Mouse (Mus musculus) intestine, embryonic 14.5 days (tissue): ENCODE results near the gene Krtap19-1. TPM values are rescaled to one million over a fixed set of nuclear protein-coding genes. Genes with fewer than 3 reads are reported as not detected.

ENCODE experiments used
- ATAC-seq: fragments of 200-750 bp; cut with Nextera tagmentation; replicated peaks from 2 replicates; pipeline ENCODE4 v1.8.0; 2017; ENCODE audit warnings: low read depth, moderate number of reproducible peaks, moderate TSS enrichment, moderate library complexity; ENCODE audit not compliant: low FRiP score, low TSS enrichment
- DNase-seq: peaks from one replicate; pipeline ENCODE4 v3.0.0-alpha.2; 2018; ENCODE audit warnings: low spot score
- H3K27ac ChIP-seq: fragments of 300-500 bp; sonication (generic); 2 replicates; pipeline ENCODE4 v1.5.1; 2014; ENCODE audit warnings: low read depth, mild to moderate bottlenecking, control low read depth
- H3K27me3 ChIP-seq: fragments of 300-500 bp; sonication (generic); replicated peaks from 2 replicates; pipeline ENCODE4 v1.6.1; 2014; ENCODE audit warnings: low read length, control low read depth; ENCODE audit not compliant: control insufficient read depth, insufficient read depth
- H3K36me3 ChIP-seq: fragments of 300-500 bp; sonication (generic); 2 replicates; pipeline ENCODE4 v1.6.1; 2014; ENCODE audit warnings: low read length, control low read depth; ENCODE audit not compliant: control insufficient read depth, insufficient read depth
- H3K4me1 ChIP-seq: fragments of 300-500 bp; sonication (generic); replicated peaks from 2 replicates; pipeline ENCODE4 v1.6.1; 2014; ENCODE audit warnings: low read length, control low read depth, mixed read lengths; ENCODE audit not compliant: control insufficient read depth, insufficient read depth
- H3K4me2 ChIP-seq: fragments of 300-500 bp; sonication (generic); 2 replicates; pipeline ENCODE4 v1.6.1; 2014; ENCODE audit warnings: low read length
- H3K4me3 ChIP-seq: fragments of 300-500 bp; sonication (generic); 2 replicates; pipeline ENCODE4 v1.5.1; 2014; ENCODE audit warnings: low read depth, low read length, control low read depth, mixed read lengths
- H3K9ac ChIP-seq: fragments of 300-500 bp; sonication (generic); 2 replicates; pipeline ENCODE4 v1.6.1; 2014; ENCODE audit warnings: mild to moderate bottlenecking, low read length
- H3K9me3 ChIP-seq: fragments of 300-500 bp; sonication (generic); 2 replicates; pipeline ENCODE4 v1.6.1; 2016; ENCODE audit warnings: low read length, control low read depth; ENCODE audit not compliant: control insufficient read depth
- WGBS: fragments of 180-500 bp; shearing (Covaris S2); extraction: QIAGEN DNeasy Blood & Tissue Kit; methylation state at CpG from one replicate; pipeline ENCODE4 v1.1.7; 2014; 5-methylcytosine and 5-hydroxymethylcytosine counted together
- polyA plus RNA-seq: library from polyadenylated mRNA; unstranded; fragments of >200 nt; fragmentation: Nextera tagmentation; extraction: Ambion mirVana; gene quantifications from 2 replicates; pipeline ENCODE4 v1.2.1, GENCODE M21; 2014

Gene Krtap19-1
- not detected in 2 replicates for polyA plus RNA-seq

- WGBS = 82% methylated on average over 6 of the region's 6 CpGs
- H3K9ac ChIP-seq = no peak within 1 kb of the TSS
Measured at GRCm38 (mm10) chr16:88869311-88869710, at the start of gene Krtap19-1. TSS of gene Krtap19-1 (minus strand) at chr16:88869411.

GRCm38 (mm10) chr16:88896357-88896756 lies 27.1 kb upstream of the Krtap19-1 start, which contains the start of gene Krtap19-5:
TSS of gene Krtap19-5 (minus strand) at chr16:88896457.
- Histone ChIP-seq H3K4me1 (no peaks in the 10 kb centered on the region), H3K9me3 (no peaks in the 10 kb centered on the region), H3K4me2 (no peak within 1 kb of the TSS), H3K4me3 (no peak within 1 kb of the TSS), H3K36me3 (no peaks in the 10 kb centered on the region), H3K9ac (no peak within 1 kb of the TSS), H3K27ac (no peak within 1 kb of the TSS), H3K27me3 (no peaks in the 10 kb centered on the region)
- 88% methylated on average over 6 of the region's 6 CpGs for WGBS
- no peak for ATAC-seq
- no peak for DNase-seq

More at GRCm38 (mm10) chr16:88869311-88869710, at the start of gene Krtap19-1:
- Histone ChIP-seq H3K27me3 (no peaks in the 10 kb centered on the region), H3K4me3 (no peak within 1 kb of the TSS), H3K9me3 (no peaks in the 10 kb centered on the region), H3K36me3 (no peaks in the 10 kb centered on the region), H3K4me1 (no peaks in the 10 kb centered on the region), H3K27ac (no peak within 1 kb of the TSS), H3K4me2 (no peak within 1 kb of the TSS)
- DNase-seq (no peak), ATAC-seq (no peak)

- no peak for DNase-seq
- H3K4me3 ChIP-seq = no peak overlapping the region
- 91% methylated on average over 6 of the region's 6 CpGs for WGBS
Measured at GRCm38 (mm10) chr16:88886870-88887269, 17.7 kb upstream of the Krtap19-1 start.

GRCm38 (mm10) chr16:88884989-88885388 lies 15.8 kb upstream of the Krtap19-1 start, which contains the start of gene Krtap19-4:
TSS of gene Krtap19-4 (minus strand) at chr16:88885089.
- H3K4me2 ChIP-seq = no peak within 1 kb of the TSS
- DNase-seq (no peak), ATAC-seq (no peak)
- no peak within 1 kb of the TSS for H3K4me3 ChIP-seq
- no peak within 1 kb of the TSS for H3K27ac ChIP-seq
- H3K4me1 ChIP-seq = no peaks in the 10 kb centered on the region
- no peaks in the 10 kb centered on the region for H3K9me3 ChIP-seq
- no peaks in the 10 kb centered on the region for H3K27me3 ChIP-seq
- H3K36me3 ChIP-seq = no peaks in the 10 kb centered on the region
- no peak within 1 kb of the TSS for H3K9ac ChIP-seq
- WGBS = 91% methylated on average over 5 of the region's 5 CpGs

More at GRCm38 (mm10) chr16:88886870-88887269, 17.7 kb upstream of the Krtap19-1 start:
- ATAC-seq = no peak
- H3K27me3 ChIP-seq = no peaks in the 10 kb centered on the region
- no peak overlapping the region for H3K27ac ChIP-seq
- H3K9ac ChIP-seq = no peak overlapping the region
- no peak overlapping the region for H3K4me2 ChIP-seq
- H3K36me3 ChIP-seq = no peaks in the 10 kb centered on the region
- H3K9me3 ChIP-seq = no peaks in the 10 kb centered on the region
- no peaks in the 10 kb centered on the region for H3K4me1 ChIP-seq

GRCm38 (mm10) chr16:88877938-88878337 lies 8.7 kb upstream of the Krtap19-1 start, which contains the start of gene Krtap19-3:
TSS of gene Krtap19-3 (minus strand) at chr16:88878038.
- no peaks in the 10 kb centered on the region for H3K36me3 ChIP-seq
- whole genome bisulfite sequencing = 87% methylated on average over 2 of the region's 2 CpGs
- ATAC-seq = no peak

GRCm38 (mm10) chr16:88874169-88874568 lies 5.0 kb upstream of the Krtap19-1 start, which contains the start of gene Krtap19-2:
TSS of gene Krtap19-2 (minus strand) at chr16:88874269.
- Histone ChIP-seq H3K4me1 (no peaks in the 10 kb centered on the region), H3K27me3 (no peaks in the 10 kb centered on the region), H3K9ac (no peak within 1 kb of the TSS), H3K9me3 (no peaks in the 10 kb centered on the region), H3K4me2 (no peak within 1 kb of the TSS), H3K4me3 (no peak within 1 kb of the TSS), H3K36me3 (no peaks in the 10 kb centered on the region), H3K27ac (no peak within 1 kb of the TSS)
- DNase-seq = no peak
- WGBS = 96% methylated on average over 3 of the region's 3 CpGs
- ATAC-seq = no peak

More at GRCm38 (mm10) chr16:88877938-88878337, 8.7 kb upstream of the Krtap19-1 start, which contains the start of gene Krtap19-3:
- no peak within 1 kb of the TSS for H3K4me2 ChIP-seq
- H3K27ac ChIP-seq = no peak within 1 kb of the TSS
- H3K27me3 ChIP-seq = no peaks in the 10 kb centered on the region
- H3K9me3 ChIP-seq = no peaks in the 10 kb centered on the region
- no peak within 1 kb of the TSS for H3K4me3 ChIP-seq
- no peak for DNase-seq
- H3K9ac ChIP-seq = no peak within 1 kb of the TSS
- H3K4me1 ChIP-seq = no peaks in the 10 kb centered on the region

- no peak for ATAC-seq
- 80% methylated on average over 4 of the region's 4 CpGs for WGBS
Measured at GRCm38 (mm10) chr16:88864887-88865407, 4.3 kb downstream of the Krtap19-1 start.

GRCm38 (mm10) chr16:88851450-88851849 lies 17.8 kb downstream of the Krtap19-1 start:
- DNase-seq = no peak
- no peak for ATAC-seq

More at GRCm38 (mm10) chr16:88864887-88865407, 4.3 kb downstream of the Krtap19-1 start:
- no peak overlapping the region for H3K27ac ChIP-seq
- no peak overlapping the region for H3K4me2 ChIP-seq
- no peak overlapping the region for H3K9ac ChIP-seq
- H3K4me1 ChIP-seq = no peaks in the 10 kb centered on the region
- H3K36me3 ChIP-seq = no peaks in the 10 kb centered on the region
- H3K4me3 ChIP-seq = no peak overlapping the region
- no peaks in the 10 kb centered on the region for H3K27me3 ChIP-seq
- no peaks in the 10 kb centered on the region for H3K9me3 ChIP-seq
- no peak for DNase-seq

GRCm38 (mm10) chr16:88848558-88848957 lies 20.7 kb downstream of the Krtap19-1 start:
- DNase-seq = no peak
- H3K9me3 ChIP-seq = no peaks in the 10 kb centered on the region
- H3K4me2 ChIP-seq = no peak overlapping the region
- no peak overlapping the region for H3K27ac ChIP-seq
- H3K4me3 ChIP-seq = no peak overlapping the region
- ATAC-seq = no peak
- no peaks in the 10 kb centered on the region for H3K36me3 ChIP-seq
- WGBS = 83% methylated on average over 4 of the region's 4 CpGs
- H3K27me3 ChIP-seq = no peaks in the 10 kb centered on the region
- H3K4me1 ChIP-seq = no peaks in the 10 kb centered on the region
- no peak overlapping the region for H3K9ac ChIP-seq

More at GRCm38 (mm10) chr16:88851450-88851849, 17.8 kb downstream of the Krtap19-1 start:
- no peak overlapping the region for H3K9ac ChIP-seq
- H3K4me2 ChIP-seq = no peak overlapping the region
- no peak overlapping the region for H3K27ac ChIP-seq
- H3K27me3 ChIP-seq = no peaks in the 10 kb centered on the region
- WGBS = 15% methylated on average over 5 of the region's 5 CpGs
- H3K9me3 ChIP-seq = no peaks in the 10 kb centered on the region
- H3K36me3 ChIP-seq = no peaks in the 10 kb centered on the region
- H3K4me1 ChIP-seq = no peaks in the 10 kb centered on the region
- H3K4me3 ChIP-seq = no peak overlapping the region
